Mouse (Mus musculus) gastrocnemius, postnatal 36 days (tissue): Measurements from ENCODE around the gene Lmntd2. TPM values are rescaled to one million over a fixed set of nuclear protein-coding genes. Genes with fewer than 3 reads are reported as not detected.

Source experiments
- microRNA-seq, 2 experiments: library from miRNA; unstranded; fragments of <30 nt; microRNA quantifications; one replicate each; pipeline ENCODE4 v1.2.0; 2021
- total RNA-seq, 2 experiments: library from RNA; stranded (reverse); gene quantifications; 2 replicates each; pipeline ENCODE4 v1.2.3; 2021

Lmntd2 gene
- total RNA-seq, 2 experiments from 2014 or later = not detected

Small RNAs within 50 kb of the gene (microRNA-seq; reads per million reads assigned to microRNA genes)
- 49.0 to 109 reads per million in 2 experiments for gene Mir210

Other genes with a start within 250 kb of the Lmntd2 start
- under 1 TPM in 1 of 2 experiments, not detected in 1; 0.77 TPM for gene Ifitm1, start 246.9 kb downstream of the Lmntd2 start, total RNA-seq
- gene Ifitm3, start 203.3 kb downstream of the Lmntd2 start, total RNA-seq = 10 to 100 TPM; 30.2 to 45.6 TPM
- not detected for gene Ifitm6, start 196.2 kb downstream of the Lmntd2 start, total RNA-seq
- not detected for gene Gm17387, start 184.9 kb downstream of the Lmntd2 start, total RNA-seq
- gene B4galnt4, start 153.0 kb downstream of the Lmntd2 start, total RNA-seq = under 1 TPM; 0.20 to 0.22 TPM
- under 1 TPM in 1 of 2 experiments, not detected in 1; 0.12 TPM for gene Pkp3, start 135.9 kb downstream of the Lmntd2 start, total RNA-seq
- gene Sigirr, start 113.5 kb downstream of the Lmntd2 start, total RNA-seq = 1 to 10 TPM; 1.7 to 2.0 TPM
- not detected for gene Ano9, start 96.3 kb downstream of the Lmntd2 start, total RNA-seq
- gene Ptdss2, start 91.7 kb downstream of the Lmntd2 start, total RNA-seq = 10 to 100 TPM; 15.9 to 18.7 TPM
- 10 to 100 TPM; 41.8 to 45.9 TPM for gene Rnh1, start 41.2 kb downstream of the Lmntd2 start, total RNA-seq
- gene Hras, start 20.1 kb downstream of the Lmntd2 start, total RNA-seq = 100 to 1,000 TPM; 148 to 163 TPM
- gene Lrrc56, start 19.9 kb downstream of the Lmntd2 start, total RNA-seq = 1 to 10 TPM; 2.0 to 2.1 TPM
- under 1 TPM in 1 of 2 experiments, not detected in 1; 0.59 TPM for gene Rassf7, start 1.8 kb upstream of the Lmntd2 start, total RNA-seq
- gene Phrf1, start 14.7 kb upstream of the Lmntd2 start, total RNA-seq = 10 to 100 TPM; 19.2 to 20.6 TPM
- gene Irf7, start 52.4 kb upstream of the Lmntd2 start, total RNA-seq = 1 to 10 TPM in 1 of 2 experiments, under 1 TPM in 1; 0.71 to 2.5 TPM
- under 1 TPM in 1 of 2 experiments, not detected in 1; 0.12 TPM for gene Cdhr5, start 62.7 kb upstream of the Lmntd2 start, total RNA-seq
- not detected for gene Sct, start 65.1 kb upstream of the Lmntd2 start, total RNA-seq
- gene Drd4, start 77.9 kb upstream of the Lmntd2 start, total RNA-seq = not detected
- gene Deaf1, start 113.6 kb upstream of the Lmntd2 start, total RNA-seq = 10 to 100 TPM; 13.9 to 14.8 TPM
- 10 to 100 TPM; 10.2 to 10.6 TPM for gene Tmem80, start 113.7 kb upstream of the Lmntd2 start, total RNA-seq
- gene Eps8l2, start 124.8 kb upstream of the Lmntd2 start, total RNA-seq = 1 to 10 TPM; 2.1 to 2.5 TPM
- gene Taldo1, start 178.1 kb upstream of the Lmntd2 start, total RNA-seq = 10 to 100 TPM; 81.0 to 82.7 TPM
- gene Gatd1, start 200.1 kb upstream of the Lmntd2 start, total RNA-seq = 1 to 10 TPM; 6.3 to 6.7 TPM
- under 1 TPM; 0.20 to 0.39 TPM for gene Cend1, start 215.4 kb upstream of the Lmntd2 start, total RNA-seq
- gene Slc25a22, start 223.8 kb upstream of the Lmntd2 start, total RNA-seq = 10 to 100 TPM; 15.6 to 38.4 TPM
- gene Pidd1, start 229.9 kb upstream of the Lmntd2 start, total RNA-seq = under 1 TPM; 0.15 to 0.18 TPM
- 100 to 1,000 TPM; 466 to 562 TPM for gene Rplp2, start 233.3 kb upstream of the Lmntd2 start, total RNA-seq
- gene Pnpla2, start 241.1 kb upstream of the Lmntd2 start, total RNA-seq = 100 to 1,000 TPM; 306 to 361 TPM
- 1 to 10 TPM; 6.3 to 7.4 TPM for gene Cracr2b, start 247.0 kb upstream of the Lmntd2 start, total RNA-seq